Mouse (Mus musculus) left cerebral cortex, adult 8-10 months (tissue): ENCODE data around the gene Hmox1. TPM values are rescaled to one million over a fixed set of nuclear protein-coding genes. Genes with fewer than 3 reads are reported as not detected.
A peak's percentile ranks its signal among the peaks of the same experiment; 100 is the strongest.

Experiments
- DNase-seq, 2 experiments: peaks; one replicate each; pipeline ENCODE4 v3.0.0; 2022; ENCODE audit warnings: low spot score in 2 of 2
- total RNA-seq, 4 experiments: library from RNA; stranded (reverse); gene quantifications; 2 replicates each; pipeline ENCODE4 v1.2.4; 2022

Hmox1 gene
- total RNA-seq: 10 to 100 TPM in 1 of 4 experiments, 1 to 10 TPM in 3; 3.6 to 10.7 (median 6.8) TPM

GRCm38 (mm10) chr8:75093399-75094156 lies at the start of gene Hmox1:
TSS of gene Hmox1 (plus strand) at chr8:75093621.
- peak; percentile 74 to 90 for DNase-seq

GRCm38 (mm10) chr8:75046303-75046702 lies 47.1 kb upstream of the Hmox1 start:
- no peak for DNase-seq

- DNase-seq: no peak
These were observed 45.6 kb upstream of the Hmox1 start for GRCm38 (mm10) chr8:75047784-75048183.

- no peak for DNase-seq
These were observed 40.1 kb upstream of the Hmox1 start for GRCm38 (mm10) chr8:75053342-75053741.

GRCm38 (mm10) chr8:75055673-75056072 lies 37.7 kb upstream of the Hmox1 start:
- no peak for DNase-seq

- no peak for DNase-seq
These were observed 33.4 kb upstream of the Hmox1 start for GRCm38 (mm10) chr8:75060022-75060421.

GRCm38 (mm10) chr8:75060815-75061214 lies 32.6 kb upstream of the Hmox1 start:
- no peak for DNase-seq

- no peak for DNase-seq
These were observed 30.1 kb upstream of the Hmox1 start for GRCm38 (mm10) chr8:75063290-75063689.

- no peak for DNase-seq
These were observed 28.6 kb upstream of the Hmox1 start for GRCm38 (mm10) chr8:75064790-75065189.

GRCm38 (mm10) chr8:75067287-75067686 lies 26.1 kb upstream of the Hmox1 start:
- no peak for DNase-seq

- no peak for DNase-seq
These were observed 23.1 kb upstream of the Hmox1 start for GRCm38 (mm10) chr8:75070297-75070696.

GRCm38 (mm10) chr8:75071627-75072346 lies 21.6 kb upstream of the Hmox1 start:
- peak; percentile 55 to 62 for DNase-seq

GRCm38 (mm10) chr8:75074876-75075275 lies 18.5 kb upstream of the Hmox1 start:
- DNase-seq: no peak

- no peak for DNase-seq
These were observed 15.2 kb upstream of the Hmox1 start for GRCm38 (mm10) chr8:75078215-75078614.

GRCm38 (mm10) chr8:75078851-75079250 lies 14.6 kb upstream of the Hmox1 start:
- DNase-seq: no peak

- DNase-seq: no peak
These were observed 11.9 kb upstream of the Hmox1 start for GRCm38 (mm10) chr8:75081364-75082040.

GRCm38 (mm10) chr8:75082181-75082805 lies 11.1 kb upstream of the Hmox1 start:
- DNase-seq: no peak

- peak; percentile 43 to 83 for DNase-seq
These were observed 9.6 kb upstream of the Hmox1 start for GRCm38 (mm10) chr8:75083846-75084245.

GRCm38 (mm10) chr8:75084382-75085064 lies 8.9 kb upstream of the Hmox1 start:
- no peak for DNase-seq

GRCm38 (mm10) chr8:75086002-75086401 lies 7.4 kb upstream of the Hmox1 start:
- no peak for DNase-seq

GRCm38 (mm10) chr8:75087127-75087526 lies 6.3 kb upstream of the Hmox1 start:
- DNase-seq: no peak
